Mouse (Mus musculus) CH12.LX (cell line): ENCODE measurements around the gene Kat2b. TPM values are rescaled to one million over a fixed set of nuclear protein-coding genes. Genes with fewer than 3 reads are reported as not detected.
"Not testable (repeated sequence)": the region's sequence is repeated elsewhere in the genome, so short reads cannot be mapped to it uniquely, and the experiment has no call there.

ENCODE experiments used
- DNase-seq: peaks from one replicate; pipeline ENCODE4 v3.0.0-alpha.2; 2013; ENCODE audit errors: extremely low read depth
- H3K27ac ChIP-seq: 2 replicates; pipeline ENCODE4 v1.5.1; 2012; ENCODE audit warnings: low read depth, mild to moderate bottlenecking, control low read depth, moderate library complexity; ENCODE audit not compliant: insufficient read depth
- H3K27me3 ChIP-seq: replicated peaks from 2 replicates; pipeline ENCODE3; 2012; ENCODE audit warnings: inconsistent platforms
- H3K36me3 ChIP-seq, 2 experiments: replicated peaks in 1 of 2; 2 replicates each; pipeline versions ENCODE3 to v1.6.1; 2012; ENCODE audit warnings: inconsistent platforms in 1 of 2, low read length in 1 of 2, mild to moderate bottlenecking in 1 of 2, mixed read lengths in 1 of 2, moderate library complexity in 1 of 2; ENCODE audit not compliant: control insufficient read depth in 1 of 2, insufficient read depth in 1 of 2
- H3K4me1 ChIP-seq, 2 experiments: 2 replicates each; pipeline ENCODE4 v1.6.1; 2012; ENCODE audit warnings: inconsistent platforms in 1 of 2, moderate library complexity in 1 of 2; ENCODE audit not compliant: insufficient read depth in 2 of 2, control insufficient read depth in 1 of 2
- H3K4me2 ChIP-seq: 2 replicates; pipeline ENCODE4 v1.6.1; 2012; ENCODE audit warnings: low read depth, mild to moderate bottlenecking, control low read depth; ENCODE audit not compliant: poor library complexity, insufficient read depth, severe bottlenecking
- H3K4me3 ChIP-seq, 3 experiments: fragments of 150-350 bp in 1 of 3; sonication (generic) in 1 of 3; replicated peaks in 1 of 3; 2 replicates each; pipeline versions ENCODE3 to v1.5.1; 2011 to 2012; ENCODE audit warnings: low read depth in 2 of 3, low read length in 2 of 3, mild to moderate bottlenecking in 2 of 3, moderate library complexity in 2 of 3, control low read depth in 1 of 3, improper control_type of control experiment in 1 of 3, inconsistent platforms in 1 of 3, mixed read lengths in 1 of 3; ENCODE audit not compliant: poor library complexity in 1 of 3
- H3K79me2 ChIP-seq: replicated peaks from 2 replicates; pipeline ENCODE4 v1.6.1; 2012; ENCODE audit warnings: mild to moderate bottlenecking, moderate library complexity; ENCODE audit not compliant: control insufficient read depth, poor library complexity, insufficient read depth, severe bottlenecking; ENCODE audit errors: extremely low read depth
- H3K9ac ChIP-seq: 2 replicates; pipeline ENCODE4 v1.6.1; 2012; ENCODE audit warnings: low read depth, mild to moderate bottlenecking, control low read depth, moderate library complexity; ENCODE audit not compliant: insufficient read depth
- H3K9me3 ChIP-seq: replicated peaks from 2 replicates; pipeline ENCODE3; 2012; ENCODE audit warnings: low read length, inconsistent platforms, mixed read lengths
- BHLHE40 ChIP-seq: IDR thresholded peaks from 2 replicates; pipeline ENCODE4 v1.6.1; 2011; ENCODE audit warnings: mild to moderate bottlenecking, low read depth, low read length, improper control_type of control experiment
- CHD1 ChIP-seq: IDR thresholded peaks from 2 replicates; pipeline ENCODE4 v1.6.1; 2012; ENCODE audit warnings: low read depth, low read length, improper control_type of control experiment, inconsistent platforms
- E2F4 ChIP-seq: IDR thresholded peaks from 2 replicates; pipeline ENCODE4 v1.6.1; 2011; ENCODE audit warnings: low read depth, low read length, improper control_type of control experiment; ENCODE audit not compliant: insufficient replicate concordance
- ETS1 ChIP-seq: conservative IDR thresholded peaks from 2 replicates; pipeline ENCODE4 v1.6.1; 2012; ENCODE audit warnings: low read depth, mild to moderate bottlenecking, inconsistent platforms, low read length, improper control_type of control experiment, moderate library complexity
- GABPA ChIP-seq: IDR thresholded peaks from 2 replicates; pipeline ENCODE4 v1.6.1; 2012; ENCODE audit warnings: low read depth, low read length, improper control_type of control experiment, inconsistent platforms; ENCODE audit not compliant: insufficient replicate concordance
- HCFC1 ChIP-seq: IDR thresholded peaks from 2 replicates; pipeline ENCODE4 v1.6.1; 2012; ENCODE audit warnings: low read depth, mild to moderate bottlenecking, inconsistent platforms, low read length, improper control_type of control experiment
- IRF4 ChIP-seq: IDR thresholded peaks from 2 replicates; pipeline ENCODE4 v1.6.1; 2014; ENCODE audit warnings: low read depth, mild to moderate bottlenecking, inconsistent platforms, low read length, improper control_type of control experiment
- KAT2A ChIP-seq: IDR thresholded peaks from 2 replicates; pipeline ENCODE4 v1.6.1; 2012; ENCODE audit warnings: low read length, improper control_type of control experiment, inconsistent platforms; ENCODE audit not compliant: insufficient replicate concordance
- MAZ ChIP-seq: IDR thresholded peaks from 2 replicates; pipeline ENCODE4 v1.6.1; 2012; ENCODE audit warnings: low read depth, mild to moderate bottlenecking, inconsistent platforms, low read length, improper control_type of control experiment, moderate library complexity
- NELFE ChIP-seq: IDR thresholded peaks from 2 replicates; pipeline ENCODE4 v1.6.1; 2011; ENCODE audit warnings: low read depth, low read length, improper control_type of control experiment
- PAX5 ChIP-seq: IDR thresholded peaks from 2 replicates; pipeline ENCODE4 v1.6.1; 2012; ENCODE audit warnings: low read length, inconsistent platforms, mixed read lengths
- SIN3A ChIP-seq: IDR thresholded peaks from 2 replicates; pipeline ENCODE4 v1.6.1; 2012; ENCODE audit warnings: low read length, improper control_type of control experiment, inconsistent platforms
- ZKSCAN1 ChIP-seq: IDR thresholded peaks from 2 replicates; pipeline ENCODE4 v1.6.1; 2012; ENCODE audit warnings: low read depth, inconsistent platforms, low read length, improper control_type of control experiment, borderline replicate concordance
- ZMIZ1 ChIP-seq: IDR thresholded peaks from 2 replicates; pipeline ENCODE4 v1.6.1; 2012; ENCODE audit warnings: low read depth, mild to moderate bottlenecking, inconsistent platforms, low read length, improper control_type of control experiment
- dilution Hi-C: fragments of 300-500 bp; cut with MboI; formaldehyde crosslinking; loops from 2 replicates; pipeline ENCODE4 v1.14.3; 2020; ENCODE audit warnings: low sequenced_read_pairs; ENCODE audit not compliant: extremely low pct_unique_long_range_greater_than_20kb, extremely low pct_ligation_motif_present
- in situ Hi-C: fragments of 300-500 bp; cut with MboI; formaldehyde crosslinking; loops from 3 replicates; pipeline ENCODE4 v1.14.3; 2019; ENCODE audit warnings: low sequenced_read_pairs, low pct_ligation_motif_present, low pct_unique_long_range_greater_than_20kb, mixed read lengths
- polyA plus RNA-seq: library from polyadenylated mRNA; unstranded; fragments of >175 nt; gene quantifications from 2 replicates; pipeline ENCODE4 v1.2.1, GENCODE M21; 2012; ENCODE audit warnings: low read depth; ENCODE audit not compliant: insufficient read length
- total RNA-seq, 2 experiments: library from RNA; depleted of rRNA; stranded (reverse); fragments of 300-350 nt in 1 of 2; fragments of >200 nt in 1 of 2; gene quantifications; 2 replicates each; pipeline ENCODE4 v1.2.3; 2012 to 2014

Kat2b gene
- total and polyA plus RNA-seq, 3 experiments: 3.6 to 4.6 (median 4.1) TPM

DNA sequence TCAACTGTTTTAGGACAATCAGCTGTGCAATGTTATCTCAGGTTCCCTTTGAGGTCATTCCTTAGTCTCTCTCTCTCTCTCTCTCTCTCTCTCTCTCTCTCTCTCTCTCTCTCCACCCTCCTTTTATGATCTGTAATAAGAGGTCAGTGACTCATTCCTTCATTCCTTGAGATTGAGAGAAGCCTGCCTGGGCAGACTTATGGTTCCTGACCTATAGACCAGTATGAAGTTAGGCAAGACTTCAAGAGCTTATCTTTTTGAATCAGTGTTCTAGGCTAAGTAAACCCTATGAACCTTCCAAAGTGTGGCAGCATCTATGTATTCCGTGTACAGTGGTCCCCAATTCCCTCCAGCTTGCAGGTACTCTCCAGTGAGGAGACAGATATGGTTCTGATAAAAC lies 147.8 kb downstream of the Kat2b start:
- dilution Hi-C loops: no loop called here
- Histone ChIP-seq H3K4me2 (no peak overlapping the region), H3K79me2 (no peaks in the 10 kb centered on the region), H3K27ac (no peak overlapping the region), H3K9ac (no peak overlapping the region), H3K27me3 (no peaks in the 10 kb centered on the region), H3K4me1 (no peaks in the 10 kb centered on the region)
- TF ChIP-seq ZKSCAN1: no peak
- no peak for TF ChIP-seq HCFC1
- TF ChIP-seq MAZ: no peak
- TF ChIP-seq KAT2A: no peak
- no peak for TF ChIP-seq E2F4
- no peak for TF ChIP-seq PAX5
- no peak for TF ChIP-seq ZMIZ1
- TF ChIP-seq BHLHE40: no peak
- no peak for TF ChIP-seq NELFE
- no peak for TF ChIP-seq GABPA
- no peak for TF ChIP-seq ETS1
- TF ChIP-seq IRF4: no peak
- TF ChIP-seq, all 38 proteins: peak for 0
- Histone ChIP-seq H3K9me3 (no peaks in the 10 kb centered on the region), H3K4me3 (no peak overlapping the region), H3K36me3 (no peaks in the 10 kb centered on the region)
- no peak for DNase-seq
- in situ Hi-C loops: no loop called here

DNA sequence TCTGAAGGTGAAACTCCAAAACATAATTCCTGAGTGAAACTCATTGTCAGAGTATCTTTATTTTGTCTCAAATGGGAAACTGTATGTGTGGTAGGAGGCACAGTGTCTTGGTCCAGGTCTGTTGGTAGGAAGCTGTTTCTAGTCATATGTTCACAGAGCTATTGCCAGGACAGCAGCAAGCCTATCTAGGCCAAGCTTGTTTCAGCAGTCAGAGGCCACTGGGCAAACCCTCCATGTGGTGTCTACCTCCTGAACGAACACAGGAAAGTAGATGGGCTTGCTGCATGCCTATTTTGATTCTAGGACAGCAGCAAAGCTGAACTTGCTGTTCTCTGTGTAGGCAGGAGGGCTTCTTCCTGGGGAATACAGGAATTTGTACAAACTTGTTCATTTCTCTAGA lies 148.5 kb downstream of the Kat2b start:
- in situ Hi-C loops, H3K9ac ChIP-seq, H3K4me2 ChIP-seq, dilution Hi-C loops, DNase-seq, H3K4me1 ChIP-seq, H3K27me3 ChIP-seq, H3K4me3 ChIP-seq, H3K79me2 ChIP-seq, H3K9me3 ChIP-seq, H3K27ac ChIP-seq, H3K36me3 ChIP-seq: not testable (repeated sequence)

DNA sequence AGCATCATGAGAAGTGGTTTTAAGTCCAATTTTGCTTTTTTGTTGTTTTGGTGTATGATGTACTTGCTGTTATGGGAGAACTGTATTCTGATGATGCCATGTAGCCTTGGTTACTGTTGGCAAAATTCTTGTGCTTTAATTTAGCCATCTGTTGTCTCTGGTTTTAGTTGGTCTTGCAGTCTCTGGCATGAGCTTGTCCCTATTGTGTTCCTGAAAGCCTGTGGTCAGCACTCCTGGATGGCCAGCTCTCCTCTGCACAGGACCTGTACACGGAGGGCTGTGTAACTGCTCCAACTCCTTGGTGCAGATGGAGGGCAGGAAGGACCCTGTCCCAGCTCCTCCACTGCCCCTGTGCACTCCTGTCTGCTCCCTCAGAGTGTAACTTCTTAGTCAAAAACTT lies 151.8 kb downstream of the Kat2b start:
- Histone ChIP-seq H3K79me2 (no peaks in the 10 kb centered on the region), H3K9me3 (no peaks in the 10 kb centered on the region), H3K4me3 (no peak overlapping the region), H3K27me3 (no peaks in the 10 kb centered on the region), H3K4me1 (no peaks in the 10 kb centered on the region), H3K9ac (no peak overlapping the region), H3K36me3 (no peaks in the 10 kb centered on the region), H3K4me2 (no peak overlapping the region), H3K27ac (no peak overlapping the region)
- dilution Hi-C loops (no loop called here), in situ Hi-C loops (no loop called here)
- DNase-seq: no peak
- no peak for TF ChIP-seq CHD1
- no peak for TF ChIP-seq SIN3A
- TF ChIP-seq ZMIZ1: no peak
- TF ChIP-seq BHLHE40: no peak

GRCm38 (mm10) chr17:53718916-53719315 lies 152.3 kb downstream of the Kat2b start:
- H3K36me3 ChIP-seq, in situ Hi-C loops, H3K27ac ChIP-seq, H3K27me3 ChIP-seq, H3K79me2 ChIP-seq, H3K9me3 ChIP-seq, dilution Hi-C loops, H3K4me2 ChIP-seq, DNase-seq, H3K4me1 ChIP-seq, H3K4me3 ChIP-seq, H3K9ac ChIP-seq: not testable (repeated sequence)
